Mouse (Mus musculus): ENCODE measurements around the gene Rxrb.
A peak's percentile ranks its signal among the peaks of the same experiment; 100 is the strongest.

Gene Rxrb

GRCm38 (mm10) chr17:34024861-34025755 is 6.5 kb upstream of the Rxrb start:
- no peak for DNase-seq (ENCODE audit: low read depth, low spot score)

GRCm38 (mm10) chr17:34025756-34026151 is 5.9 kb upstream of the Rxrb start:
- no peak for DNase-seq (ENCODE audit: low read depth, low spot score)

- no peak for DNase-seq (ENCODE audit: low read depth, low spot score)
Measured at GRCm38 (mm10) chr17:34026221-34026620, 5.4 kb upstream of the Rxrb start.

- DNase-seq (ENCODE audit: low read depth, low spot score), result no peak
Measured at GRCm38 (mm10) chr17:34026917-34027655, 4.5 kb upstream of the Rxrb start.

GRCm38 (mm10) chr17:34027656-34028223 is 3.9 kb upstream of the Rxrb start, which contains the start of gene H2-Ke6:
Gene H2-Ke6, minus strand, starts transcription at chr17:34028060.
- DNase-seq (ENCODE audit: low read depth, low spot score), result peak; percentile 80

GRCm38 (mm10) chr17:34028501-34029149 is 3.0 kb upstream of the Rxrb start:
- DNase-seq (ENCODE audit: low read depth, low spot score), result no peak

GRCm38 (mm10) chr17:34029150-34029889 is 2.3 kb upstream of the Rxrb start:
- no peak for DNase-seq (ENCODE audit: low read depth, low spot score)

- DNase-seq (ENCODE audit: low read depth, low spot score), result no peak
Measured at GRCm38 (mm10) chr17:34029890-34030595, 1.6 kb upstream of the Rxrb start.

- no peak for DNase-seq (ENCODE audit: low read depth, low spot score)
Measured at GRCm38 (mm10) chr17:34030861-34031326, 718 bp upstream of the Rxrb start.

- DNase-seq (ENCODE audit: low read depth, low spot score), result no peak
Measured at GRCm38 (mm10) chr17:34032174-34032632, 591 bp downstream of the Rxrb start.

GRCm38 (mm10) chr17:34032806-34033205 is 1.2 kb downstream of the Rxrb start:
- no peak for DNase-seq (ENCODE audit: low read depth, low spot score)

- DNase-seq (ENCODE audit: low read depth, low spot score), result no peak
Measured at GRCm38 (mm10) chr17:34033441-34033840, 1.8 kb downstream of the Rxrb start.

- DNase-seq (ENCODE audit: low read depth, low spot score), result no peak
Measured at GRCm38 (mm10) chr17:34034064-34034463, 2.5 kb downstream of the Rxrb start.

- no peak for DNase-seq (ENCODE audit: low read depth, low spot score)
Measured at GRCm38 (mm10) chr17:34035517-34035916, 3.9 kb downstream of the Rxrb start.

- no peak for DNase-seq (ENCODE audit: low read depth, low spot score)
Measured at GRCm38 (mm10) chr17:34036647-34037046, 5.0 kb downstream of the Rxrb start.

GRCm38 (mm10) chr17:34037241-34037640 is 5.6 kb downstream of the Rxrb start:
- no peak for DNase-seq (ENCODE audit: low read depth, low spot score)

GRCm38 (mm10) chr17:34038440-34038839 is 6.8 kb downstream of the Rxrb start:
- DNase-seq (ENCODE audit: low read depth, low spot score), result no peak

- no peak for DNase-seq (ENCODE audit: low read depth, low spot score)
Measured at GRCm38 (mm10) chr17:34038878-34039561, 7.4 kb downstream of the Rxrb start, which contains the start of gene Col11a2. Gene Col11a2, plus strand, starts transcription at chr17:34039437.
